Mouse (Mus musculus) gastrocnemius, postnatal 14 days (tissue): ENCODE data around the gene Rpl10l. TPM values are rescaled to one million over a fixed set of nuclear protein-coding genes. Genes with fewer than 3 reads are reported as not detected.

Source experiments
- DNase-seq: peaks from one replicate; pipeline ENCODE4 v3.0.0; 2021; ENCODE audit warnings: mixed read lengths
- intact Hi-C: fragments of 180-260 bp; cut with DNase I; formaldehyde crosslinking; loops from one replicate; pipeline ENCODE4 v1.15.1; 2025; ENCODE audit warnings: low total_unique reads
- long read RNA-seq, 2 experiments: library from polyadenylated mRNA; stranded (forward); transcript quantifications; one replicate each; pipeline ENCODE4 v2.0.0; 2021
- total RNA-seq, 2 experiments: library from RNA; stranded (reverse); gene quantifications; 2 replicates each; pipeline ENCODE4 v1.2.3; 2021

The Rpl10l gene
- not detected for total RNA-seq
- long read RNA-seq, experiment 1, result 0 reads
- long read RNA-seq, experiment 2, result 0 reads

DNA sequence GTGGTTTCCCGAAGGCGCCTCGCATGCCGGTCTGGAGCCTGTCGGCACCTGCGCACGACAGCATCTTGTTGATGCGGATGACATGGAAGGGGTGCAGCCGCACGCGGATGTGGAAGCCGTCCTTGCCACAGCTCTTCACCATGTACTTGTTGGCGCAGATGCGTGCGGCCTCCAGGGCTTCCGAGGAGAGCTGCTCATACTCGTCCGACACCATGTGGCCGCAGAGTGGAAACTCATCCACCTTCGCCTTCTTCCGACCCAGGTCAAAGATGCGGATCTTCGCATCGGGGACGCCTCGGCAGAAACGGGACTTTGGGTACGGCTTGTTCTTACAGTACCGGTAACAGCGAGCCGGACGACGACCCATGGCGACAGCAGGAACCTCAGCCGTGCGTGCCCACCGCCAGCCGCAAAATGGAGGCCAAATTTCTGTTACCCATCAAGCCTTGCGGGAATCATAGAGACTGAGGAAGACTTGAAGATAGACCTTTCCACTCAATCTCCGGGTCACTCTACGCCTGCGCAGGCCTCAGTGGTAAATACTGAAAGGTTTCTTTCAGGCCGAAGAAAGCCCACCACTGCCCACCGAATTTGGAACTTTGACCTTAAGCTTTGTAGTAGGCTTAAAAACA lies at the start of gene Rpl10l:
Rpl10l (minus strand) TSS at position 411 of the 632 bp plus-strand sequence.
- intact Hi-C loops, result no loop called here
- no peak for DNase-seq

DNA sequence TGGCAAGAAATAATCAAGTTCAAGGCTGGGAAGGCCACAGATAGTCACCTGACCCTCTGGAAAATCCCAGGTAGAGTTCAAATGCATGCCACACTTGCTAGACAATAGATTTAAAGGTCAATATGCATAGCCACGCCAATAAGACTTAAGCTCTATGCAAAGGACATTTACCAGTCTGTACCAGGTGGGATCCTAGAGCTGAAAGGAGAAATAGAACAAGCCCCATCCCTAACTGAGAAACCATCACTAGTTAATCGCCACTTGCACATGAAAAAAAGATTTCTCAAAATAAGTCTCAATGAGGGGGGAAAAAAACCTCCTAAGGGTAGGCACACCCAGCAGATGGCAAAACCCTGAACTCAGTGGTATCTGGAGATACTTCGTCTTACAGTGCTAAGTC lies 8.3 kb downstream of the Rpl10l start:
- DNase-seq, result no peak
- intact Hi-C loops, result no loop called here

DNA sequence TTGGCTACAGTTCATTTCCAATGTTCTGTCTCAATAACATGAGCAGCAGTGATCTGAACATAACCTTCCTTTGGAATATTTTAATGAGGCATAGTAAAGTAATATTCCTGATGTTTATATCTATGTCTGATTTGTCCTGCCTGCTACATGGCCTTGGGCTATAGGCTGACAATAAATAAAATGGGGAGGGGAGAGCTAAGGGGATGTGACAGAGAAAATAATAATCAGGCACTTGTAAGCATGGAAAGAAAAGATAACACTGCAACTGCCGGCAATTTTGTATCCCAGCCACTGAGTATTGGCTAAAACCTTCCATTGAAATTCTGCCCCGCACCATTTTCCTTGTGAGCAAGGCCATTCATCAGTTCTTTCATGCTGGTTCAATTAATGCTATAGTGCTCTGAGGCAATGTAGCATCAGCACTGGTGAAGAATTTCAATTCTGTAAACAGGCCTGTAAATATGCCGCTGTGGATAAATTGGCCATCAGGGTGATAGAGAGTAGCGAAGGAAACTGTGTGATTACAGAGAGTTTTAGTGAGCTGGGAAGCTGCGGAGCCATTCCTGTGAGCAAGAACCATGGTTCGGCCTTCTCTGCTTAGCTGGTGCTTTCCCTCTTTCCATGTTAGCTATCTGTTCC lies 38.6 kb downstream of the Rpl10l start:
- intact Hi-C loops, result no loop called here
- DNase-seq, result no peak

GRCm38 (mm10) chr12:66234158-66234557 lies 50.0 kb downstream of the Rpl10l start:
- no peak for DNase-seq
- intact Hi-C loops, result no loop called here
